Mouse (Mus musculus) gastrocnemius, adult 8-10 months (tissue): ENCODE results near the gene Selenow. TPM values are rescaled to one million over a fixed set of nuclear protein-coding genes. Genes with fewer than 3 reads are reported as not detected.
"Not testable (repeated sequence)": the region's sequence is repeated elsewhere in the genome, so short reads cannot be mapped to it uniquely, and the experiment has no call there.

Experiments
- DNase-seq, 2 experiments: peaks; one replicate each; pipeline ENCODE4 v3.0.0; 2022; ENCODE audit warnings: low spot score in 2 of 2
- total RNA-seq, 4 experiments: library from RNA; stranded (reverse); gene quantifications; 2 replicates each; pipeline ENCODE4 v1.2.4; 2022

The Selenow gene
- total RNA-seq, 4 experiments from 2014 or later: 1,735 to 2,070 (median 1,829) TPM

DNA sequence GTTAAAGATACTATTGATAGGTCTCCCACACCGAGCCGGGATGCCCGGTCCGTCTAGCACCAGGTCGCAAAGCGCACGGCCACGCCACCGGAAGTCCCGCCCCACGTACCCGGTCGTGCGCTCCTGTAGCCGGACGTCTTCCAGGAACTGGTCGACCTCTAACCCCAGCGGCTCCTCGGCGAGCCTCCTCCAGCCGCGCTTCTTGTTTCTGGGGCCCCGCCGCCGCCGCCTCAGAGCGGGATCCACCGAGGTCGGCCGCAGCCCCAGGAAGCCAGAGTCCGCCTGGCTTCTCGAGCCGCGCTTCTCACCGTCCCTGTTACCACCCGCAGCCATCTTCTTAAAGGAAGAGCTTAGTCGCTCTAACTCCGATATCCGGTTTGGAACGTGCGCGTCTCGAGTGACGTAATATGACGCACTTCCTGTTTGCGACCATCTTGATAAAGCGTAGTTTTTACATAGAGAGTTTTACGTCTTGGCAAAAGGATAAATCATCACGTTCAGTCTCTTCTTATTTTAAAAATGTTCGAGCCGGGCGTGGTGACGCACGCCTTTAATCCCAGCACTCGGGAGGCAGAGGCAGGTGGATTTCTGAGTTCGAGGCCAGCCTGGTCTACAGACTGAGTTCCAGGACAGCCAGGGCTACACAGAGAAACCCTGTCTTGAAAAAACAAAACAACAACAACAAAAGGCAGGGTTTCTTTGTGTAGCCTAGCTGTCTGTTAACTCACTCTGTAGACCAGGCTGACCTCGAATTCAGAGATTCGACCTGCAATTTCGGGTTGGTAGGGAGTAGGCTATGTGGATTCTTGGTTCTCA lies 23.7 kb upstream of the Selenow start, which contains the start of gene Nop53:
Gene Nop53, minus strand, starts transcription at position 354 of the 816 bp plus-strand sequence.
- DNase-seq: peak; percentile 91 to 93

GRCm38 (mm10) chr7:15945211-15945610 lies 23.0 kb upstream of the Selenow start:
- no peak for DNase-seq

- no peak for DNase-seq
Measured at GRCm38 (mm10) chr7:15944311-15944710, 22.1 kb upstream of the Selenow start.

DNA sequence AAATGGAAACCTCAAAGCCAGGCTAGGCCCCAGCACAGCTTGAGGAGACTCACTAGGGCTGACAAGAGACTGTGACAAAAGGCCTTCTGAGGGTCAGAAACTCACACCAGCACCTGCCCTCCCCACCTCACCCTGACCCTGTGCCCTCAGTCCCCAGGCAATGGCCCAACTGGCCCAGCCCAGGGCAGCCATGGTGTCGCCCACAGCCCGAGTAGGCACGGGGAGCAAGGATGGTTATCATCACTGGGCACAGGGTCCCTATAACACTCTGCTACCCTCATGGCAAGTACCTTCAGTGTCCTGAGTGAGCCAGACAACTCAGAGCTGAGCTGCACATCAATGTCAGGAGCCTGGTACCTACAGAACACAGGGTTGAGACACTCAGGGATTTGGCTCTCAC lies 16.4 kb upstream of the Selenow start:
- no peak for DNase-seq

- DNase-seq: no peak
Measured at GRCm38 (mm10) chr7:15937491-15937890, 15.3 kb upstream of the Selenow start.

DNA sequence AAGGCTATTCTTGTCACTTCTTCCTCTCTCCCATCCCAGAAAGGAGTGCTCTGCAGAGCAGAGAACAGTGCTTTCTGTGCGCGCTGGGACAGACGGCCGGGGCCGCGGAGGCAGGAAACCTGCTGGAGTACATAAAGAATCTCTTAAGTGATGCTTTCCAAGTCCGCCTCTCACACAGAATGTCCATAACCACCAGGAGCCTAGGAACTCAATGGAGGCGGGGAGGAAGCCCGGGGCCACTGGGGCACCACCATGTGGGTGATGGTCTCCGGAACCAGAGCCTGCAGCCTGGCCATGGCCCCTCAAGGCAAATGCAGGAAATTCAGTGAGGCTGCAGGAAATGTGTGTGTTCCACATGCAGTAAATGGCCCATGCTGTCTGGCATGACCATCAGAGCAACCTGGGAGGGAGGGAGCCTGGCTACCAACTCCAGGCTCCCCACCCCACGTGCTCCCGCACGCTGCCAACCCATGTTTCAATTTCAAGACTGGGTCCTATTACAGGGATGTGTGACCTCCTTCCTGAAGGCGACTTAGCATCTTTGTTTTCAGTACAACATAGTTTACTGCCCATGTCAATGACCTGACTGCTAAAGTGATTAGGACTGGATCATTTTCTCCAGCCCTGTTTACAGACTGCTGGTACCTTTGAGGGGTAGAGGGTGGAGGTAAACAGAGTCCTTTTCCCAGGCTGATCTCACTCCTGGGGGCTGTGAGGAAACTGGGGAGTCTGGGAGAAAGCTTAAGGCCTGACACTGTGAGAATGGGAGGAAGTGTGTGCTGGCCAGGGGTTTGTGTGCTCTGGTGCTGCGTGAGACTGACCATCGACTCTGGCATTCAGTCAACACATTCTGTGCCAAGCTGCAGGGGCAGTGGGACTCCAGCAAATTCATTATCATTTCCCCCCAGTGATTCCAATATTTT lies 11.5 kb upstream of the Selenow start:
- no peak for DNase-seq

GRCm38 (mm10) chr7:15931635-15932034 lies 9.4 kb upstream of the Selenow start:
- DNase-seq: no peak

GRCm38 (mm10) chr7:15930543-15930942 lies 8.3 kb upstream of the Selenow start:
- no peak for DNase-seq

GRCm38 (mm10) chr7:15929910-15930309 lies 7.7 kb upstream of the Selenow start:
- peak in 1 of 2 experiments; percentile 48 for DNase-seq

- DNase-seq: peak; percentile 51 to 67
Measured at GRCm38 (mm10) chr7:15921796-15922195, 406 bp downstream of the Selenow start.

DNA sequence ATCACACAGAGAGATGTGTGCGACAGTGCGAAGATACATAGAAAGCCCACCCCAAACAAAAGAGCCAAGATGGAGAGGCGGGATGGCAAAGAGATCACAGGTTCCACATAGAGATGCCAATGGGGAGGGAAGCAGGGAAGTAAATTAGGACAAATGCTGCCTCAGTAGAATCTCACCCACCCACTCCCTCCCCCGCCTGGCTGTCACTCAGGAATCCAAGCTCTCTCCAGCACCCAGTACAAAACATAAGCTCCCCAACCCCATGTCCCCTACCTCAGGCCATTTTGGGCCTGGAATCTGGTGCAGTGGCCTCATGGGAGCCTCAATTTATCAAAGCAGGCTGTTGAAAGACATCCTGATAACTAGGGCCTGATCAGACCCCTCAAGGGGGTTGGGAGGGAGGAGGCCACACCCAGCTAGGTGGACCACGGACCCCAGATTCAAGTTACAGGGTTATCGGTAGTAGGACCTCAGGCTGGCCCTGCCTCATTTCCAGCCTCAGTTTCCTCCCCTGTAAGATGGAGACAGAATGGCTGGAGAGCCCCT lies 1.5 kb downstream of the Selenow start:
- DNase-seq: no peak

GRCm38 (mm10) chr7:15919947-15920346 lies 2.3 kb downstream of the Selenow start:
- no peak for DNase-seq

DNA sequence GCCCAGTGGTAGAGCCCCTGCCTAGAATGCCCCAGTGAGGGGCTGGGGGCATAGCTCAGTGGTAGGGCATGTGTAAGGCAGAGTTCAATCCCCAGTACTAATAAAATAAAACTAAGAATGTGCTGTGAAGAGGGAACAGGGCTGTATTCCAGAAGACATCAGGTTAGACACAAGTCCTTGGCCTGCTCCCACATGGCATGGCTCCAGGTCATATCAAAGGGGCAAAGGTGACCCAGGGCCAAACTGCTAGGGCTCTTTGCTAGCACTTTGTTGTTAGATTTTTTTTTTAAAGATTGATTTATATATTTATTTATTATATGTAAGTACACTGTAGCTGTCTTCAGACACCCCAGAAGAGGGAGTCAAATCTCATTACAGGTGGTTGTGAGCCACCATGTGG lies 3.8 kb downstream of the Selenow start:
- DNase-seq: no peak

GRCm38 (mm10) chr7:15916996-15917395 lies 5.2 kb downstream of the Selenow start:
- DNase-seq: no peak

- no peak for DNase-seq
Measured at GRCm38 (mm10) chr7:15916134-15916723, 6.0 kb downstream of the Selenow start.

DNA sequence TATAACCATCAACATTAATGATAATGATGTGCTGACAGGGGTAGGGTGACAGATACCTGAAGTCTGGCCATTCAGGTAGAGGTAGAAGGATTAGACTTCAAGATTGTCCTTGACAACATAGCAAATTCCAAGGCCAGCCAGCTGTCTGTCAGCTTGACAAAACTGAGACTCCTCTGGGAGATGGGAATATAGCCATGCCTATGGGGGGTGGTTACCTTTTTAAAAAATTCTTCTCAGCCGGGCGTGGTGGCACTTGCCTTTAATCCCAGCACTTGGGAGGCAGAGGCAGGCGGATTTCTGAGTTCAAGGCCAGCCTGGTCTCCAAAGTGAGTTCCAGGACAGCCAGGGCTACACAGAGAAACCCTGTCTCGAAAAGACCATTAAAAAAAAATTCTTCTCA lies 6.5 kb downstream of the Selenow start:
- not testable (repeated sequence) for DNase-seq

- DNase-seq: no peak
Measured at GRCm38 (mm10) chr7:15914751-15915150, 7.5 kb downstream of the Selenow start.

DNA sequence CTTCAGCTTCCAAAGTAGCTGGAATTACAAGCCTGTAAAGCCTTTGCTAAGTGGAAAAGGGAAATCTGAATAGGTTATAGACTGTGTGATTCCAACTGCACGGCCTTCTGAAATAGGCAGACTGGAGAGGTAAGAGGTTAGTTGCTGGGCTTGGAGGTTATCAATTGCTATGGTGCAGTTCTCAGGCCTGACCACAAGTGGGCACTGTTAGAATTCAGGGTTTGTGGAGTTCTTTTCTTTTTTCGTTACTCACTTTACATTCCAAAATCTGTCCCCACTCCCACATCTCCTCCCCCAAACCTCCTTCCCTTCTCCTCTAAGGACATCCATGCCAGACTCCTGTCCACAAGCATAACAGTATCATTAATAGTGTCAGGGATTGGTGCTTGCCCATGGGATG lies 8.0 kb downstream of the Selenow start:
- DNase-seq: no peak

DNA sequence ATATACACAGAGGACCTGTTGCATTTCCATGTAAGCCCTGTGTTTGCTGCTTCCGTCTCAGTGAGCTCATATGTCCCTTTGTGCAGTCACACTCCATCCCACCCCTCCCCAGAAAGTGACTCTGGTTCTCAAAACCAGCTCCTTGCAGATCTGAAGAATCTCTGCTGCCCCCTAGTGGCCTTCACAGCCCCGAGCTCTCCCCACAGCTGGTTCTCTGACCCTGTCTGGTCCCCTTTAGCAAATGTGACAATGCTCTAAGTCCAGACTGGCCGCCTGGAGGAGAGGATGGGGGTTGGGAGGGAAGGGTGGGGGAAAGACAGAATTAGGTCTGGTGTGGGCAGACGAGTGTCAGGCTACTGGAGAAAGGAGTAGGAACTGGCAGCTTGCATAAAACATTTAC lies 10.0 kb downstream of the Selenow start:
- DNase-seq: peak; percentile 38 to 50

DNA sequence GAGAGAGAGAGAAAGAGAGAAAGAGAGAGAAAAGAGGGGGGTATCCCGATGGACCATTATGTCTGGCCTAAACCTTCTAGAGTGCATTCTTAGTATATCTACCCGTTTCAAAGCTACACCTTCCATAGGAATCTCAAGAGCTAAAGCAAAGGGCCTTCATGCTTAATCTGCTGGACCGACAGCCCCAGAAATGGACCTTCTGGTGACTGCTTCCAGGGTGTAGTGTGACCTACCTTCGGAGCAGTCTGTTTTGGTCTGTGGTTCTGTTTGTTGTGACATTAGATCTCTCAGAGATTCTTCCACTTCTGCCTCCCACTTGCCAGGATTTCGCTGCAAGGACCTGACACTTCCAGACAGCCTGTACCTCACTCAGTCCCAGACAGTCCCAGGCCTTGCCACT lies 11.7 kb downstream of the Selenow start:
- DNase-seq: no peak

GRCm38 (mm10) chr7:15907971-15908590 lies 14.1 kb downstream of the Selenow start:
- no peak for DNase-seq
